11 mouse cellular contexts compared by ENCODE assay signal in the genomic region with DNA sequence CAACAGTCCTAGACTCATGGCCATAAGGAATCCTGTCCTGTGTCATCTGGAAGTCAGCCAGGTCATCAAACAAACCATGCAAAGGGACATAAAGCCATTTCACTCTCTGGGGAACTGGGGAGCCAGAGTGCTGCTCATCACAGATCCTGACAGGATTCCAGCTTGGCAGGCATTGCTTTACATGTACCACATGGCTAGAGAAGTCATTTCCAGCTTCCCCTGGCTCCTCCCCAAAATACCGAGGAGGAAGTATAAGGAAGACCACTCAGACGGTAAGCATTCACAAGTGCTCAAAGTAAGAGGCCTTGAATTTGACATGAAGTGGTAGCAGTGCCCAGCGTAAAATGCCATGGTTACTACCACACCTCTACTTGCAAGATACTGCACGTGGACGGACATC. TPM values are rescaled to one million over a fixed set of nuclear protein-coding genes. Genes with fewer than 3 reads are reported as not detected.
A peak's percentile ranks its signal among the peaks of the same experiment; 100 is the strongest.
DNase-seq lines count a peak whose midpoint lies in the region; ATAC-seq and TF ChIP-seq lines count a peak whose summit lies in the region.
"Had no signal": no experiment of that assay in that cellular context is flagged by ENCODE, and none has a peak within 500 bp of the region (broad histone marks: within the 10 kb centered on the region; RNA-seq: fewer than 3 reads in every experiment).

No protein-coding gene starts in this region.

- 0 out of 2 replicates have a peak, but pooled peaks have one; percentile 53 for TF ChIP-seq EP300 in lung, postnatal 0 days (IDR thresholded peaks at IDR 0.05)

- H3K9me3 ChIP-seq in lung, postnatal 0 days (ENCODE audit: low read length), result no peaks in the 10 kb centered on the region

- no peak overlapping the region for H3K4me2 ChIP-seq in lung, postnatal 0 days (replicated peaks; ENCODE audit: low read depth, low read length)
- H3K4me2 ChIP-seq: midbrain, embryonic 11.5 days had no signal

- peaks cover 17% of the 10 kb centered on the region; the same call in 1 of the 2 replicates for H3K4me1 ChIP-seq in lung, postnatal 0 days (ENCODE audit: insufficient read depth, low read depth, low read length)

- H3K27me3 ChIP-seq in lung, postnatal 0 days (replicated peaks; ENCODE audit: insufficient read depth, low read length), result no peaks in the 10 kb centered on the region

- DNase-seq in cerebellum, adult 18-20 months, result peak; percentile 56 to 60
- peak; percentile 52 for DNase-seq in kidney, postnatal 10 days
- DNase-seq in kidney, adult 18-20 months, result no peak
- DNase-seq in cerebellum, adult 9-10 months, result peak; percentile 74
- DNase-seq in lung, postnatal 0 days (ENCODE audit: low spot score), result peak; percentile 88
- DNase-seq: B cell, adult 2 months; heart, adult 11 months had no signal

- H3K4me3 ChIP-seq in lung, postnatal 0 days (ENCODE audit: low read depth, low read length), result no peak overlapping the region

- 0 out of 2 replicates have a peak overlapping the region, but pooled peaks have one; percentile 38 for H3K27ac ChIP-seq in lung, postnatal 0 days (ENCODE audit: low read length)

- 39% methylated on average over 5 of the region's 5 CpGs for WGBS in lung, postnatal 0 days

- ATAC-seq in cerebellum, adult (ENCODE audit: insufficient number of reproducible peaks, low FRiP score, low TSS enrichment), result no peak
- peak; percentile 47 for ATAC-seq in lung, postnatal 0 days
- ATAC-seq in monocyte, adult 5-6 weeks (replicated peaks; ENCODE audit: insufficient number of reproducible peaks, low FRiP score, low TSS enrichment, poor library complexity, severe bottlenecking), result no peak
- no peak for ATAC-seq in inflammation-experienced regulatory T-cells, adult 6 months

- TF ChIP-seq CTCF in lung, postnatal 0 days (IDR thresholded peaks at IDR 0.05), result no peak

- H3K9ac ChIP-seq in lung, postnatal 0 days (replicated peaks; ENCODE audit: low read depth), result no peak overlapping the region

- H3K36me3 ChIP-seq in lung, postnatal 0 days (ENCODE audit: insufficient read depth, low read length), result peaks cover 3% of the 10 kb centered on the region

RNA-seq across cellular contexts. Expression of a gene that starts 2.9 kb away (rescaled TPM):
- polyA plus RNA-seq in lung, postnatal 0 days (2015; fragmentation: Nextera tagmentation; extraction: Ambion mirVana), result 889 and 976 TPM in 2 replicates
- total RNA-seq in monocyte, adult 5-6 weeks (2017), result 236 to 274 TPM (median 246 TPM) in 3 replicates
- polyA plus RNA-seq in inflammation-experienced regulatory T-cells, adult 6 months (2017; shearing (Covaris generic)), result 100 to 1,000 TPM; 284 to 445 (median 299) TPM

RNA-seq across cellular contexts. Expression of a gene that starts 8.4 kb away (rescaled TPM):
- polyA plus RNA-seq in lung, postnatal 0 days (2015; fragmentation: Nextera tagmentation; extraction: Ambion mirVana), result 107 and 119 TPM in 2 replicates
- 71.4 to 75.8 TPM (median 73.8 TPM) in 3 replicates for total RNA-seq in monocyte, adult 5-6 weeks (2017)
- 100 to 1,000 TPM; 164 to 183 (median 169) TPM for polyA plus RNA-seq in inflammation-experienced regulatory T-cells, adult 6 months (2017; shearing (Covaris generic))

RNA-seq across cellular contexts. Expression of a gene that starts 26.5 kb away (rescaled TPM):
- 16.6 and 17.7 TPM in 2 replicates for polyA plus RNA-seq in lung, postnatal 0 days (2015; fragmentation: Nextera tagmentation; extraction: Ambion mirVana)
- total RNA-seq in monocyte, adult 5-6 weeks (2017), result 14.9 to 17.6 TPM (median 17.5 TPM) in 3 replicates
- polyA plus RNA-seq in inflammation-experienced regulatory T-cells, adult 6 months (2017; shearing (Covaris generic)), result 10 to 100 TPM; 21.3 to 28.4 (median 27.4) TPM

RNA-seq across cellular contexts. Expression of a gene that starts 52.6 kb away (rescaled TPM):
- 1.3 and 1.5 TPM in 2 replicates for polyA plus RNA-seq in lung, postnatal 0 days (2015; fragmentation: Nextera tagmentation; extraction: Ambion mirVana)
- not detected in 3 replicates for total RNA-seq in monocyte, adult 5-6 weeks (2017)
- not detected for polyA plus RNA-seq in inflammation-experienced regulatory T-cells, adult 6 months (2017; shearing (Covaris generic))
